Mouse (Mus musculus) urinary bladder, adult 2 months (tissue): ENCODE measurements around the gene Sirt5. TPM values are rescaled to one million over a fixed set of nuclear protein-coding genes. Genes with fewer than 3 reads are reported as not detected.
A peak's percentile ranks its signal among the peaks of the same experiment; 100 is the strongest.

Experiments used
- DNase-seq: peaks from one replicate; pipeline ENCODE4 v3.0.0; 2022; ENCODE audit warnings: low spot score
- polyA plus RNA-seq: library from polyadenylated mRNA; depleted of rRNA; stranded (reverse); fragments of >200 nt; gene quantifications from 2 replicates; pipeline ENCODE4 v1.2.3, GENCODE M21; 2012; rRNA removed

Sirt5 gene
- polyA plus RNA-seq, result 18.1 and 19.6 TPM in 2 replicates

DNA sequence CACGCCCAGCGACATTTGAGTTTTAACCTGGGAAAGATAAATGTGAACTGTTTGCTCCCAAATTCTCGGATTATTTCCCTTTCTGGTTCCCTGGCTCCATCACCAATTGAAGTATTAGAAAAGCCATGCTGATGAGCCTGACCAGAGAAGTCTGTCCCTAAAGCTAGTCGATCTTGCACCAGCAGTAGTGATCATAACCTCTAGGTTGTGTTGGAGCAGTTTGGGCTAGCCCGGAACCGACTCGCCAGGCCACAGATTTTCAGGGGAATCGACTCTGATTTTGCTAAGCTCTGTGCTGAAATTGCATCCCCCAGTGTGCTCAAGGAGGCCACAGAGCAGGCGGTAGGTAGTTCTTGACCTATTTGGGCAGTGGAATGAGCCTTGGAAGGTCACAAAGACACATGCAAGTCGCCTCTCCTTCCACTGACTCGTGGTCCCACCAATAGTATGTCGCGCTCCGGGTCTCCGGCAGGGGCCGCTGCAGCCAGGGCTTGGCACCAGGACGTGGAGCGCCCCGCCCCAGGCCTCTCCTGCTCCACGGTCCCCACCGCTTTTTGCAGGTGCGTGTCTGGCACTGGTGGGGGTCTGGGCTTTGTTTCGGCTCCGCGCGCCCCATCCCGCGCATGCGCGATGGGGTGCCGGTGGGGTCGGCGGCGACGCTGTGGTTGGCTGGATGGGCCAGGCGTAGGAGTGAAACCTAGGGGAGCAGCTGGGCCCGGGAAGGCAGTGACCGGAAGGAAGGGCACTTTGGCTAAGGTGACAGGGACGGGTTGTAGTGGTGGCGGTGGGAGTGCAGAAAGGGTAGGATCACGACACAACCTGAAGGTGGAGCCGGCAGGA lies at the start of gene Sirt5:
TSS of gene Sirt5 (plus strand) at position 512 of the 840 bp plus-strand sequence.
- DNase-seq, result peak; percentile 84

DNA sequence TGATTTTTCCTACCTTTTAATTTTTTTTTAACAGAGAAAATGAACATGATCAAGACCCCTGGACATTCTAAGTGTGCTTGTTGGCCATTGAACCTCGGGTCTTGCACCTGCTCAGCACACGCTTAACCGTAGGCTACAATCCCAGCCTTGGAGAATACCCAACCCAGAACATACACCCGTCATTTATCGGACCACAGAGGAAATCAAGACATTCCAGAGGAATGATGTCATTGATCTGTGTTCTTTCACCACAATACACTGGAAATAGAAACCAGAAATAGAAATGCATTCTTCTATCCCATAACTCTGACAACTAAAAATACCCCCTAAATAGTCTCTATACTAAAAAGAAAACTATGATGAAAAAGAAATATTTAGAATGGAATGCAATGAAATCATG lies 47.9 kb upstream of the Sirt5 start:
- no peak for DNase-seq

DNA sequence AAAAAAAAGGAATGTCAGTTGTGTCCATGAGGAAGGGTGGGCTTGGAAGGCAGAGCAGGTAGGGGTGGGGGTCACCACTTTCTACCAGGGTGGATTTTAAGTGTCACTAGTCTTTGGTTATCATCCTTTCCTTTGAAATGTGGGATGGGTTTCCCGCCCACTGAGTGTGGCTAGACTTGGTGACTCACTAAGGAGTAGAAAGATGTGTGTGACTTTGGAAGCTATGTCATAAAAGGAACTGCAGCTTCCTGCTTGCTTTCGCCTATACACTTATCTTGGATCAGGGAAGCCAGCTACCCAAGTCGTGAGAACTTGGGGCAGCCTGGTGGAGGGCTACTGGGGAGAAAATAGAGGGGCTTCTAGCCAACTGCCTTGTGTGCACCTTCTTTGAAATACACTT lies 45.9 kb upstream of the Sirt5 start:
- DNase-seq, result no peak

DNA sequence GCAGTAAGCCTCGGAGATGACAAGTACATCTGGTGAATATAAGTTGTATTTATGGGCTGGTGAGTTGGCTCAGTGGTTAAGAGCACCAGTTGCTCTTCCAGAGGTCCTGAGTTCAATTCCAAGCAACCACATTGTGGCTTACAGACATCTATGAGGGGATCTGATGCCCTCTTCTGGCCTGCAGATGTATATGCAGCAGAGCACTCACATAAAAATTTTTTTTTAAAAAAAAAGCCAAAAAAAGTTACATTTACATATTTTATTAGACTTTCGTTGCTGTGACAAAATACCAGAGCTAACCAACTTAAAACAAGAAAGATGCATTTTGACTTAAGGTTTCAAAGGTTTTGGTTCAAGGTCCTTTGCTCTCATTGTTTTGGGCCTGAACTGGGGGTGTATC lies 43.8 kb upstream of the Sirt5 start:
- no peak for DNase-seq

DNA sequence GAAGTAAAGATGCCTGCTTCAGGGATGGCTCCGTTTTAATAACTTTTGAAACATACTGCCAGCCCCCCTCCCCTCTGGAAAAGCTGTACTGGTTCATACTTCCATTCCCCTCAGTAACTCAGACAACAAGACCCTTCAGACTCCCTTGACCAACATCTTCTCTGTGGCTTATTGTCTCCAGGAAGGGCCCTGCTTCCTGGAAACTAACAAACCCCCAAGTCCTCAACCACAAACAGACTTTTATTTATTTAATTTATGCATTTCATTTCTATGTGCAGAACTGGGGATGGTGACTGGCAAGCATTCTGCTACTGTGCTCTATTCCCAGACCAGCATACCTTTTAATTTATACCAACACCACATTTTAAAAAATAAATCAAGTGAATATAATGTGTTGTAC lies 39.9 kb upstream of the Sirt5 start:
- DNase-seq, result no peak

DNA sequence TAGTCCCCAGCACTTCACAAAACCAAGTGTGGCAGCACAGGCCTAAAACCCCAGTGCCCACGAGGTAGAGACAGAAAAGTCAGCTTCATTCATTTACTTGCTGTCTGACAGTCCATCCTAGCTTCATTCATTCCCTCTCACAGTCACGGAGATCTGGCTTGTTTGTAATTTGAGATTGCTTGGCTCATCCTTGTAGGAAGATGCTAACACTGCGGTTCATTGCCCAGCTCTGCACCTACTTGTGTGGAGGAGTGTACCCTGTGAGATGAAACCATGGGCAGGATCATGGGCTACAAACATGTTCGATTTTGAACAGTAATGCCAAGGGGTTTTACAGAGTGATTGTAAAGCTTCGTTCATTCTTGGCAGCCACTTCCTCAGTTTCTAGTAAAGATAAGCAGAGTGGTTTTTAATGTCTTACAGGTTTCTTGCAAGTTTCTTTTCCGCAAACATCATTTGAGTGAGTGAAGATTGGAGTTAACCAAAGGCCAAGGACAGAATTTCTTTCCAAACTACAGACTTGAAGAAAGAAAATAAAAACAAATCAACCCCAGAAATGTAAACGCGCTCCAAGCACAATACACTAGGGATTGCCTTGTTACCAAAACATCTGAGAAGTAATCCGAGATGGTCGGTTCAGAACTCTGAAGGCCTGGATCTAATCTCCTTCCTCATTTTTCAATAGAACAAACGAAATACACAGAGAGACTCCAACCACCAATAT lies 33.4 kb upstream of the Sirt5 start:
- no peak for DNase-seq

DNA sequence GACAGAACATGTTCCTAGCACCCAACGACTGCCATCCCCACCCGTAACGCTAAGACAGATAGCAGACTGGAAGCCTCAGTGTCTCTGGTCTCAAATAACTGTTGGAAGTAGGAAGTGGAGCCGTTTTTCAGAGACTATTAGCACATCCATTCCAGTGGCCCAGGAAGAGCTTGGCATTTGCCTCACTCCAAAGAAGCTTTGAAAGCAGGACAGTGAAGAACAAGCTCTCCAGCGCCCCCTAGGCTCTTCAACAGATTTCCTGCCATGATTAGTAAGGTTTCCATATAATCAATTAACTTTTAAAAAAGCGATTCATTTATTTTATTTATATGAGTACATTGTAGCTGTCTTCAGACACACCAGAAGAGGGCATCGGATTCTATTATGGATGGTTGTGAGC lies 32.7 kb upstream of the Sirt5 start:
- no peak for DNase-seq

DNA sequence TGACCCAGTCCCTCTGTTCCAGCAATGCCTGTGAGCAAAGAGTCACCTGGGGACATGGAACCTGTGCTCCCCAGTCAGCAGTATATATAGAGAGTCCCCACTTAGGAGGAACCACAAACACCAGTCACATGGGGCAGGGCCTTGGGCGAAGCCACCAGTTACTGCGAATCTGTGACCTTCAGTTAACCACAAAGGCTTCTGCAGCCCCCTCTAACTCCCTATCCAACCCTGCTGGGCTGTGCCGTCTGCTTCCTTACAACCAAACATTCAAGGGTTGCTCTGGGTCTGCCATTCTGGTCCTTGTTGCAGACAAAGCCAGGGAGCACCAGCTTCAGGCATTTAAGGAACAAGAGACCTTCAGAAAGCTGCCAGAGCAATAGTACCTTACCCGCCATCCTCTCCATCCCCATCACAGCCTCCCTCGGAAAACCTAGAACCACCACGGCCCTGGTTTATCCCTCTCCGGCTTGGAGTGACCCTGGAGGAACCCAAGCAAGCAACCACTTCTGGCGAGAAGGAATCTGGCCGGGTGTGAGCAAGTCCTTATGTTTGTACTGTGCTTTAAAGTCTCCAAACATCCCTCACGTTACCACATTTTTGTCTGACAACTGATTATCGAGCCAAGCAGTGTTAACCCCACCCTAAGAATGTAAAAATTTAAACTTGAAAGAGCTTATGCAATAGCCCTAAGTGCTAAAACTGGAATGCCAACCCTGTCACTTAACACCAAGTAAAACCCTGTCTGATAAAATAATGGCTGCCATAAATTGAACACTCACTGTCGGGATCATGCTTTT lies 28.7 kb upstream of the Sirt5 start:
- DNase-seq, result no peak

DNA sequence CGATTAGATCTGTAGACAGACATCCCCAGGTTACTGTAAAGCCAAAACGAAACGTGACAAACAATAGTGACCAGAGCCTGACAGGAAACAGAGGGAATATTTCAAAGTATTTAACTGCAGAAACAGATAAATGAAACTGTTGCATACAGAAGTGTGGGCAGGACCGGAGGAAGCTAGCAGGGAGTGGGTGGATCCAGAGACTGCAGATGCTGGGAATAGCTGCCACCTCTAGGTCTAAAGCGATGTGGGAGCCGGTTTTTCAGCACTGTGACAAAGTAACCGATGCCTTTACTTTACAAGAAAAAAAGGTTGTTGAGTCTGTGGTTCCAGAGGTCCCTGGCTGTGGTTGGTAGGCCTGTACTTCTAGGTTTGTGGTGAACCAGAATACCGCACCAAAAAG lies 27.3 kb upstream of the Sirt5 start:
- DNase-seq, result no peak

DNA sequence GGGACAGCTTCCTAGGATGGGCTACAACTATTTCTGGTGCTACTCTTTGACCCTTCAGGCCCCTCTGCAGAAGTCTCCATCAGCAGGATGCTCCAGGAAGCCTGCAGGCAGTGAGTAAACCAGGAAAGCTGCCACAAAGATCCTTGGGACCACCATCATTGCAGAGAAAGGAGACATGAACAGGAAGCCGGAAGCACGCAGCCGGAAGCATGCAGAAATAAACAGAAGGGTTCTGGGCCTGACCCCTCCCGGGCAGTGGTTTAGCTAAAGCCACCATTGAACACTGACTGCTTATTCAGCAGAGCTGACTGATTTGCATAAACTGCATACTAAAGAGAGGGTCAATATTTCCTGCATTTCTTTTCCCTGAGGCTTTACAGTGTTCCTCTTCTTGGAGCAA lies 26.7 kb upstream of the Sirt5 start:
- DNase-seq, result no peak

DNA sequence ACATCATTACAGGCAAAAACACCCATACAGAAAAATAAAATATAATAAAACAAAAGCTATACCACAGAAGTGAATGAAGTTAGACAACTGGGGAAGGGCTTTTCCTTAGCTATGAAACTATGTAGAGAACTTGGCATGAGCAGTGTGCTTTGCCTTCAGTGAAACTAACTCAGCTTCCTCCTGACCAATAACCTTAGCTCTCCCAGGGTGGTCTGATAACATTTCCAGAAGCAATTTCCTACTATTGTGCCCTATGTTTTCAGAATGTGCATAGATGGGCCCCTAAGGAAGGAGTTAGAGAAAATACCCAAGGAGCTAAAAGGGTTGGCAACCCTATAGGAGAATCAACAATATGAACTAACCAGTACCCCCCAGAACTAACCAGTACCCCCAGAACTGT lies 18.5 kb upstream of the Sirt5 start:
- no peak for DNase-seq

DNA sequence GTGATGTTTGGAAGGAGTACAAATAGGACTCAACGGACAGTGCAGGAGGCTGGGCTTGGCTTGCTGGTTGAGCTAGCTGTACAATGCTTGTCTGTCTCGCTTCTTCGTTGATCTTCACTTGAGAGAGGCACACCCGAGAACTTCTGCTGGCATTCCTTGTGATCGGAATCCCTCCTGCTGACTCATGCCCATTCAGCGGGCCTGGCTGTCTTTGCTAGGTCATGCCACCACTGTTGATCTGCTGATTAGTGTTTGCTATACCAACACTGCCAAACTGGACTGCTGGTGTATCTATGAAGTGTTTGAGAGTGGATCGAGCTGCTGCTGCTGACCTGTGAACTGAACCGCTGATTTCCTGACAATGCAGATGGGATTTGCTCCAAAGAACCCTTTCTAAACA lies 15.9 kb upstream of the Sirt5 start:
- DNase-seq, result no peak

DNA sequence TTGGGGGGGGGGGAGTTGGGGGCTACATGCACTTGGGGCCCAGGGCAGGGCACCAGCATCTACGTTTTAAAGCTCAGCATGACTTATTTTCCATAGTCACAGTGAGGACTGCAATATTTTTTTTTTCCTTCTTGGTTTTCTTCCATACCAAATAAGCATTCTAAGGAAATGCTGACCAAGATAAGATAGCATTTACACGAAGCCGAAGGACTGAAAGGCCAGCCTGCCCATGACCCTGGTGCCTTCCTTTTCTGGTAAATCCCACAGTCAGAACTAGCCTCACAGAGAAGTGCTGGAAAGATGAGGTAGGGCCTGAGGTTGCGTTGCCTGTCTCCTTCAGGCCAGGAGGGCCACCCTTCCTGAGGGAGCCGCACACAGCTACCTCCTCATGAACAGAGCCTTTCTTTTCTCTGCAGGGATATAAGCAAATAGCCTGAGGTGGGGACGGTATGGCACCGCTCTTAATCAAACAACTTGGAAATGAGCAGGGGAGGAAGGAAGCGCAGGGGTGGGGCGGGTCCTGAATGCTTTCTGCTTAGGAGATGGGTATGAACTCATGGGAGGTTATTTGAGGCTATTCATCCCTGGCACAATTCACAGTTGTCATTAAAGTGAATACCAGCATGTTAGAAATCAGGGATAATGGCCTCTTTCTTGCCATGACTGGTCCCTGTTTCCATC lies 14.7 kb upstream of the Sirt5 start:
- no peak for DNase-seq

DNA sequence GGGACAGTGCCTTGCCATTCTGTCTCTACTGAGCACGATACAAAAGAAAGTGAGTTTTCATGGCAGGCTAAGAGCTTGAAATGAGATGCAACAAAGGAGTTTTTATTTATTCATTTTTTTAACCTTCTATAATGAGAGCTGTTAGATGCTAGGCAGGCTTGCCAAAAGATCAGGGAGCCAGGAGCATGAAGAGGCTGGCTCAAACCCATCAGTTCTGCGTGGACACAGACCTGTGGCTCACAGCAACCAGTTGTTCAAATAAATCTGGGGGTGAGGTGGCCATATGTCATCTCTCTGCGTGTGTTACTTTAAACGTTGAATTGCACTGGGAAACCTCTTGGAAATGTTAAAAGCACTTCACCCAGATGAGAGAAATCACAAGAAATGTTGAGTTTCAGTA lies 11.9 kb upstream of the Sirt5 start:
- no peak for DNase-seq

DNA sequence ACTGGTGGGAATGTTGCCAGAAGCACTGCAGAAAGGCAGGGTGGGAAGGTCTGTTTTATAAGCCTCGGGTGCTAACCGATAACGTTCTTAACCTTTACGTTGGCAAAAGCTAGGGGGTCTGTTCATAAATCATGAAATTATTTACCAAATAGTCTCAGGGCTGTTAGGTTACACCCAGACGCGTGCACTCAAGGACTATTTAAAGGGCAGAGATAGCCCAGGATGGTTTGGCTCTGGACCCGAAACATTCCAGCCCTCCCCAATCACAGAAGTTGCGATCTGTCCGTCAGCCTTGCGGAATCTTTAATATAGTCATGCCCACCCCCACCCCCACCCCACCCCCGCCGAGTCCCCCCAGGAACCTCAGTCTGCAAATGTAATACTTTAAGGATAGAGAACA lies 10.9 kb upstream of the Sirt5 start:
- DNase-seq, result no peak

DNA sequence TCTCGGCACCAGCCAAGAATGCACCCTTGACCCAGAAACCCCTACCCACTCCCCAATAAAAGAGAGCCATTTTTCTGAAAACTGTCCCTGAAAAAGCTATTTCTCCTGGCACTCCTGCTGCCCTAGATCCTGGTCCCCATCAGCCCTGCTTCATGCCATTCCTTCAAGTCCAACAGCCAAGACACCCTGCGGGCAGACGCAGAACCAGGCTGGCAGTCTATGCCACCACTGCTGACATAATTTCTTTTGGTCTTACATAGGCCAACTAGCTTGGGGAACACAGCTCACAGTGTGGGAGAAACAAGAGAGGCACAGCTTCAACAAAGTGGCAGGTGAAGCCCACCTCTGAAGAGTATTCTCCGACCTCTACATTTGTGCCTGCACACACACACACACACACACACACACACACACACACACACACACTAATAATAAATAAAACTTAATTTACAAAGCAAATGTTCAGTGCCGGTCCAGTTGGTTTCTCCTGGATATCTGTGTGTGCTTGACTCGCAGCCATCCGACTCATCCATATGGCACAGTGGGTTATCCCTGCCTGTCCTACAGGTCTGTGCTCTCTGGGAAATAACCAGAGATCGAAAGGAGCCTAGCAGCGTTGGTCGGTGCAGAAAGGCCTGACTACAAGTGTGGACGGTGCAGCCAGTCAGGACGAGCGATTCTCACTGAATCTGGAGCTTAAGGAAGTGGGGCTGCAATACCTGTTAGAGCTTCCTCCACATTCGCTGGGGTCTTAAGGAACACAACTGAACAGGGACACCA lies 8.8 kb upstream of the Sirt5 start:
- no peak for DNase-seq

DNA sequence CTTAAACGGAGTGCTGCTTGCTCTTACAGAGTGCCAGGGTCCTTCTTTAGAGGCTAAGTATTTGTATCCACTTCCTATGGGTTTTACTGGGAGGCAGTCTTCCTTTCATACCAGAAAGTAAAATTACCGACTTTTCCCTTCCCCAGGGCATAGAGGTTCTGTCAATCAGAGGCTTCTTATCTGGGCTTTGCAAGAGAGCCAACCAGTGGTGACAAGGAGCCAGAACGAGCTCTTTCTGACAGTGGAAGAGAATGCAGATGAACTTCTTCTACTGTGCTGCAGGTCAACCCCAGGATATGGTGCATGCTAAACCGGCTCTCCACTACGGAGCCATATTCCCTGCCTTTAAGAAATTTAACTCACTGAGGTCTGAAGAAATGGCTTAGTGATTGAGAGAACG lies 4.8 kb upstream of the Sirt5 start:
- DNase-seq, result no peak

DNA sequence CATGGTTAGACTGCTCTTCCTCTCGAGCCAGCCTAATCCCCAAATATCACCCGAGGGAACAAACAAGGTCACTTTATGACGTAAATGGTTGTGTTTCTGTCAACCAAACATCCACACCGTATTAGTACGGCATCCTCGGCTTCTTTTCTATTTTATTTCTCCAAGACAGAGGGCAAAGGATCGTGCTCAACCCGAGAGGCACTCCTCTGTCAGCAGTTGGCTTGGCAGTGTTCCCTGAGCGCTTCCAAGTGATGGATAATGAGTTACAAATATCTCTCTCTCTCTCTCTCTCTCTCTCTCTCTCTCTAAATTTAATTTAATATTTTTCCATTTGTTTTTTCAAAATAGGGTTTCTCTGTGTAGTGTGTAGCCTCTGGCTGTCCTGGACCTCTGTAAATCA lies 2.9 kb upstream of the Sirt5 start:
- no peak for DNase-seq

DNA sequence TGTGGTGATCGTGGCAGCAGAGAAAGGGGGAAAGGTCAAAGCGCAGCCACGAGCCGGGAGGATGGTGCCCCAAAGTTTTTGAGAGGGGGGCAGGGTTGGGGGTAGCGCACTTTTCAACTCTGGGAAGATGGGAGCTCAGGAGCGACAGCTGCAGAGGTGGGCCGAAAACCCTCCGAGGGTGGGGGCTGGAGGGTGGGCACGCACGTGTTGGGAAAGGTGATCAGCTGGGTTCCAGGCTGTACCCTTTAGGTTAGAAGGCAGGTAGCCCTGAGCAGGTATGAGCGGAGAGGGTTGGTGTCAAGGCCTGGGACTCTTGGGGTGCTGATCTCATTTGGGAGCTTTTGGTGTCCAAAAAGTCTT lies 509 bp downstream of the Sirt5 start:
- no peak for DNase-seq

DNA sequence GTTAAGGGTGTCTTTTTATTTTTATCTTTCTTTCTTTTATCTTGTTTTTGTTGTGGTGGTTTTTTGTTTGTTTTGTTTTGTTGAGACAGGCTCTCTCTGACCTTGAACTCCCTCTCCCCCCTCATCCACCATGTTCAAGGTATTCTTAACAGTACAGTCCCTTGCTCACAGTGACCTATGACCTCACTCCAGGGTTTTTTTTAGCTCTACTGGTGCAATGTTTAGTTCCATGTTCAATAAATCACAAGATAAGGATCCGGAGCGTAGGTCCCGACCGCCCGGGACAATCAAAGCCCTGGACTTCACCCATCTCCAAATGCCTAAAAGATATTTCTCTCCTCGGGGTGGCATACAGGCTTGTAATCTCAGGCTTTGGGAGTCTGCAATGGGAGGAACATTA lies 4.8 kb downstream of the Sirt5 start:
- no peak for DNase-seq

DNA sequence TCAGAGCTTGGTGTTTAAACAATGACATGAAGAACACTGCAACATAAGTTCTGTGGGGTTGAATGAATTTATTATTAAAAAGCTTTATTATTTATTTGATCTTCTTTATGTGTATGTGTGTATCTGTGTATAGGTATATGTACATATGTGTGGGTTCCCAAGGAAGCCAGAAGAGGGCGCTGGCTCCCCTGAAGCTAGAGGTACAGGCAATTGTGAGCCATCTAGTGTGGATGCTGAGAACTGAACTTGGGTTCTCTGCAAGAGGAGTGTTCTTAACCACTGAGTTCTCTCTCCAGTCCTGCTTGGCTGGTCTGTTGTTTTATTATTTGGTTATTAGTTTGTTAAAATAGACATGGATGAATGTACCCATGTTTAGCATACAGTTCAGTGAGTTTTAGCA lies 7.6 kb downstream of the Sirt5 start:
- DNase-seq, result no peak
